Mouse (Mus musculus): Measurements from ENCODE around the gene L3hypdh. TPM values are rescaled to one million over a fixed set of nuclear protein-coding genes. Genes with fewer than 3 reads are reported as not detected.
A peak's percentile ranks its signal among the peaks of the same experiment; 100 is the strongest.

L3hypdh gene
- 2.2 and 3.1 TPM in 2 replicates for polyA plus RNA-seq (2015; fragmentation: Nextera tagmentation; extraction: Ambion mirVana)

GRCm38 (mm10) chr12:72085329-72086165, at the start of gene L3hypdh, which contains the start of gene Jkamp:
Gene L3hypdh (minus strand): TSS chr12:72085439.
Gene Jkamp (plus strand): TSS chr12:72085589.
- peak; percentile 99 for DNase-seq (ENCODE audit: low spot score)

- no peak for DNase-seq (ENCODE audit: low spot score)
These were observed 44.0 kb upstream of the L3hypdh start for GRCm38 (mm10) chr12:72129203-72129602.

- DNase-seq (ENCODE audit: low spot score), result no peak
These were observed 30.6 kb upstream of the L3hypdh start for GRCm38 (mm10) chr12:72115686-72116345.

- DNase-seq (ENCODE audit: low spot score), result no peak
These were observed 29.9 kb upstream of the L3hypdh start for GRCm38 (mm10) chr12:72115126-72115525.

GRCm38 (mm10) chr12:72104525-72105281, 19.5 kb upstream of the L3hypdh start:
- DNase-seq (ENCODE audit: low spot score), result peak; percentile 62

- DNase-seq (ENCODE audit: low spot score), result no peak
These were observed 18.8 kb upstream of the L3hypdh start for GRCm38 (mm10) chr12:72104027-72104426.

GRCm38 (mm10) chr12:72102776-72103175, 17.5 kb upstream of the L3hypdh start:
- DNase-seq (ENCODE audit: low spot score), result no peak

- DNase-seq (ENCODE audit: low spot score), result no peak
These were observed 11.7 kb upstream of the L3hypdh start for GRCm38 (mm10) chr12:72096966-72097365.

- DNase-seq (ENCODE audit: low spot score), result no peak
These were observed 4.6 kb upstream of the L3hypdh start for GRCm38 (mm10) chr12:72089802-72090201.

GRCm38 (mm10) chr12:72086166-72086825, 1.1 kb upstream of the L3hypdh start:
- peak; percentile 7 for DNase-seq (ENCODE audit: low spot score)

- no peak for DNase-seq (ENCODE audit: low spot score)
These were observed 263 bp downstream of the L3hypdh start for GRCm38 (mm10) chr12:72085024-72085328.

- no peak for DNase-seq (ENCODE audit: low spot score)
These were observed 797 bp downstream of the L3hypdh start for GRCm38 (mm10) chr12:72084261-72085023.

- DNase-seq (ENCODE audit: low spot score), result no peak
These were observed 2.0 kb downstream of the L3hypdh start for GRCm38 (mm10) chr12:72083265-72083664.

- DNase-seq (ENCODE audit: low spot score), result no peak
These were observed 2.9 kb downstream of the L3hypdh start for GRCm38 (mm10) chr12:72082370-72082769.

GRCm38 (mm10) chr12:72081961-72082360, 3.3 kb downstream of the L3hypdh start:
- no peak for DNase-seq (ENCODE audit: low spot score)

- no peak for DNase-seq (ENCODE audit: low spot score)
These were observed 7.0 kb downstream of the L3hypdh start for GRCm38 (mm10) chr12:72078248-72078647.

- DNase-seq (ENCODE audit: low spot score), result peak; percentile 64
These were observed 14.6 kb downstream of the L3hypdh start, which contains the start of gene Gpr135 for GRCm38 (mm10) chr12:72070327-72071269. Gene Gpr135 (minus strand): TSS chr12:72071125.

GRCm38 (mm10) chr12:72069626-72070326, 15.5 kb downstream of the L3hypdh start:
- DNase-seq (ENCODE audit: low spot score), result no peak

- no peak for DNase-seq (ENCODE audit: low spot score)
These were observed 27.5 kb downstream of the L3hypdh start for GRCm38 (mm10) chr12:72057780-72058179.
